Mouse (Mus musculus): Measurements from ENCODE around the gene Tctex1d4. TPM values are rescaled to one million over a fixed set of nuclear protein-coding genes. Genes with fewer than 3 reads are reported as not detected.

Tctex1d4 gene
- total RNA-seq, 2 experiments from 2014 or later = not detected

GRCm38 (mm10) chr4:117138295-117139216 is 12.0 kb downstream of the Tctex1d4 start:
- DNase-seq = no peak

- DNase-seq = no peak
These were observed 12.6 kb downstream of the Tctex1d4 start for GRCm38 (mm10) chr4:117139217-117139612.

GRCm38 (mm10) chr4:117140613-117141012 is 14.0 kb downstream of the Tctex1d4 start:
- no peak for DNase-seq

- DNase-seq = no peak
These were observed 16.4 kb downstream of the Tctex1d4 start for GRCm38 (mm10) chr4:117143023-117143422.

GRCm38 (mm10) chr4:117145248-117145647 is 18.7 kb downstream of the Tctex1d4 start:
- DNase-seq = no peak

GRCm38 (mm10) chr4:117146176-117146575 is 19.6 kb downstream of the Tctex1d4 start:
- DNase-seq = peak; percentile 71

- DNase-seq = no peak
These were observed 21.6 kb downstream of the Tctex1d4 start for GRCm38 (mm10) chr4:117148047-117148713.

- DNase-seq = no peak
These were observed 22.2 kb downstream of the Tctex1d4 start for GRCm38 (mm10) chr4:117148815-117149214.

- no peak for DNase-seq
These were observed 23.0 kb downstream of the Tctex1d4 start for GRCm38 (mm10) chr4:117149291-117150211.

- DNase-seq = no peak
These were observed 23.7 kb downstream of the Tctex1d4 start for GRCm38 (mm10) chr4:117150212-117150733.

- no peak for DNase-seq
These were observed 24.8 kb downstream of the Tctex1d4 start for GRCm38 (mm10) chr4:117151416-117151815.

- no peak for DNase-seq
These were observed 26.1 kb downstream of the Tctex1d4 start for GRCm38 (mm10) chr4:117152714-117153113.

- no peak for DNase-seq
These were observed 28.6 kb downstream of the Tctex1d4 start for GRCm38 (mm10) chr4:117155020-117155791.

- DNase-seq = peak; percentile 84
These were observed 29.3 kb downstream of the Tctex1d4 start, which contains the start of gene Rps8 for GRCm38 (mm10) chr4:117155792-117156355. Gene Rps8 (minus strand): TSS chr4:117156243.

GRCm38 (mm10) chr4:117156372-117156771 is 29.8 kb downstream of the Tctex1d4 start:
- no peak for DNase-seq

GRCm38 (mm10) chr4:117159666-117160065 is 33.1 kb downstream of the Tctex1d4 start:
- no peak for DNase-seq

GRCm38 (mm10) chr4:117161183-117161582 is 34.6 kb downstream of the Tctex1d4 start:
- no peak for DNase-seq

- DNase-seq = no peak
These were observed 43.3 kb downstream of the Tctex1d4 start for GRCm38 (mm10) chr4:117169936-117170335.

Measured in gastrocnemius, postnatal 25 days (tissue).